Mouse (Mus musculus): ENCODE results near the gene Pnpla8. TPM values are rescaled to one million over a fixed set of nuclear protein-coding genes. Genes with fewer than 3 reads are reported as not detected.

Pnpla8 gene
- polyA plus RNA-seq, 1 experiment: 67.4 TPM

DNA sequence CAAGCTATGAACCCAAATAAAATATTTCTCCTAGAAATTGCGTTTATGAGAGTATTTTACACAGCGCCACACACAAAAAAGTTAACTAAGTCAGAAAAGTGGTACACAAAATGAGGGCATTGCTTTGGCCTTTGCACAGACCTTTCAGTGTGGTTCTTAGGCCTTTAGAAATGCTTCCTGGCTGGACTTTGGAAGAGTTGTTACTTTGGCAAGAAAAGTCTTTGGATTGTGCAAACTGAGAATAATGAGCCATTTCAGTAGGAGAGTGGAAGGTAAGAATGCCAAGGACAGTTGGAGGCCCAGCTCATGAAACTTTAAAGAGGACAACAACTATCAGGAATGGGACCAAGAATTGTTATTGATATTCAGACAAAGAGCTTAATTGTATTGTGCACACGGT lies 24.6 kb downstream of the Pnpla8 start:
- TF ChIP-seq POLR2A (IDR thresholded peaks at IDR 0.05; ENCODE audit: borderline replicate concordance, insufficient read depth, low read length): no peak
- no peak for TF ChIP-seq CTCF (IDR thresholded peaks at IDR 0.05; ENCODE audit: borderline replicate concordance, insufficient read depth, low read depth, low read length)
- H3K4me1 ChIP-seq (ENCODE audit: control insufficient read depth, insufficient read depth, low read length): no peaks in the 10 kb centered on the region
- 85% methylated on average over 3 of the region's 3 CpGs for WGBS
- no peak for DNase-seq
- H3K27me3 ChIP-seq (ENCODE audit: control insufficient read depth, insufficient read depth, low read length): no peaks in the 10 kb centered on the region
- H3K4me3 ChIP-seq (replicated peaks; ENCODE audit: insufficient read depth, low read depth, low read length): no peak overlapping the region
- no peak overlapping the region for H3K27ac ChIP-seq (ENCODE audit: insufficient read depth, low read length)

DNA sequence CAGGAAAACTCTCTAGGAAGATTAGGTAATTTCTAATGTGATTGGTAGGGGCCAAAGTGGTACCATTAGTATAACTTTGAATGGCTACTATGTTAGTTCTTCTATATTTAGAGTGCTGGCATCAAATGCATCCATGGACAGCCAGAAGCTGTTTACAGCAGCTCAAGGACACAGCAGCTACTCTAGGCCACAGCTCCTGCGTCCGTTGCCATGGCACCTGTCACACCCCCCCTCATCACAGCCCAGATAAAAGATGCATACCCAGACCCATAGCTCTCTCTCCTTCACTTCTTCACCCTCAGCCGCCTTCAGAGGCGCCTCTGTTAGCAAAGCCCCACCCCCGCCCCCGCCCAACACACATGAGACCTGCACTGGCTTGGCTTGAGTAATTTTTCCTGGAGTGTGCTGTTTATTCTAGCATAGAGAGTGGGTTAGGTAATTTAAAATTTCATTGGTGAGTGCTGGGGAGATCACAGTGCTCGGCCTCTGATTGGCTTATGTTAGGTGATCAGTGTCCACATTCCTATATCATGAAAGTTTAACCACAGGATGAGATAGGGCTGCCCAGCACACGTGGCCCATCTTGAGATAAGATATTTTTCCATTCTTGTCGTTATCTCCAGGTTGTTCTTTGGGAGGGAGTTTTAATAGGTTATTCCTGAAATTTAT lies 27.3 kb downstream of the Pnpla8 start:
- Histone ChIP-seq H3K27ac (ENCODE audit: insufficient read depth, low read length) (no peak overlapping the region), H3K4me3 (replicated peaks; ENCODE audit: insufficient read depth, low read depth, low read length) (no peak overlapping the region), H3K4me1 (ENCODE audit: control insufficient read depth, insufficient read depth, low read length) (no peaks in the 10 kb centered on the region), H3K27me3 (ENCODE audit: control insufficient read depth, insufficient read depth, low read length) (no peaks in the 10 kb centered on the region)
- 74% methylated on average over 9 of the region's 9 CpGs for WGBS
- TF ChIP-seq POLR2A (IDR thresholded peaks at IDR 0.05; ENCODE audit: borderline replicate concordance, insufficient read depth, low read length): no peak
- TF ChIP-seq CTCF (IDR thresholded peaks at IDR 0.05; ENCODE audit: borderline replicate concordance, insufficient read depth, low read depth, low read length): no peak
- no peak for DNase-seq

DNA sequence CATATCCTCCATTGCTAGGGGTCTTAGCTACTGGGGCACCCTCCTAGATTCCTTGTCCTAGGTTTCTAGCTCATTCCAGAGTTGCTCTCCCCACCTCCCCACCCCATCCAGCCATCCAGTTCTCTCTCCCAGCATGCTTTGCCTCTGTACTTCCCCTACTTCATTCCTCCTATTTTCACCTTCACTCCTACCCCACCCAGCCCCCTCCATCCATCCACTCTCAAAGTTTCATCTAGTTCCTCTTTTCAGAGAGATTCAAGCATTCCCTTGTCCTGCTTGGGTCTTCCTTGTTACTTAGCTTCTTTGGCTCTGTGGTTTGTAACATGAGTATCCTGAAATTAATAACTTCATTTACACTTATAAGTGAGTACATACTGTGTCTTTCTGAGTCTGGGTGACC lies 41.4 kb downstream of the Pnpla8 start:
- Histone ChIP-seq H3K4me3 (replicated peaks; ENCODE audit: insufficient read depth, low read depth, low read length) (no peak overlapping the region), H3K27me3 (ENCODE audit: control insufficient read depth, insufficient read depth, low read length) (no peaks in the 10 kb centered on the region), H3K27ac (ENCODE audit: insufficient read depth, low read length) (no peak overlapping the region), H3K4me1 (ENCODE audit: control insufficient read depth, insufficient read depth, low read length) (no peaks in the 10 kb centered on the region; the same call in 1 of the 2 replicates)
- no peak for DNase-seq
- no peak for TF ChIP-seq CTCF (IDR thresholded peaks at IDR 0.05; ENCODE audit: borderline replicate concordance, insufficient read depth, low read depth, low read length)
- TF ChIP-seq POLR2A (IDR thresholded peaks at IDR 0.05; ENCODE audit: borderline replicate concordance, insufficient read depth, low read length): no peak

- no peak overlapping the region for H3K27ac ChIP-seq (ENCODE audit: insufficient read depth, low read length)
- DNase-seq: no peak
These were observed 44.5 kb downstream of the Pnpla8 start for GRCm38 (mm10) chr12:44265651-44266050.

GRCm38 (mm10) chr12:44267196-44267595 lies 46.0 kb downstream of the Pnpla8 start:
- H3K4me3 ChIP-seq (replicated peaks; ENCODE audit: insufficient read depth, low read depth, low read length): no peak overlapping the region
- DNase-seq: no peak
- no peaks in the 10 kb centered on the region for H3K27me3 ChIP-seq (ENCODE audit: control insufficient read depth, insufficient read depth, low read length)
- H3K27ac ChIP-seq (ENCODE audit: insufficient read depth, low read length): no peak overlapping the region
- 95% methylated on average over 2 of the region's 2 CpGs for WGBS
- H3K4me1 ChIP-seq (ENCODE audit: control insufficient read depth, insufficient read depth, low read length): no peaks in the 10 kb centered on the region; the same call in 1 of the 2 replicates
- no peak for TF ChIP-seq POLR2A (IDR thresholded peaks at IDR 0.05; ENCODE audit: borderline replicate concordance, insufficient read depth, low read length)
- no peak for TF ChIP-seq CTCF (IDR thresholded peaks at IDR 0.05; ENCODE audit: borderline replicate concordance, insufficient read depth, low read depth, low read length)

More at GRCm38 (mm10) chr12:44265651-44266050, 44.5 kb downstream of the Pnpla8 start:
- Histone ChIP-seq H3K4me1 (ENCODE audit: control insufficient read depth, insufficient read depth, low read length) (no peaks in the 10 kb centered on the region; the same call in 1 of the 2 replicates), H3K27me3 (ENCODE audit: control insufficient read depth, insufficient read depth, low read length) (no peaks in the 10 kb centered on the region), H3K4me3 (replicated peaks; ENCODE audit: insufficient read depth, low read depth, low read length) (no peak overlapping the region)
- 73% methylated on average over 3 of the region's 3 CpGs for WGBS
- no peak for TF ChIP-seq POLR2A (IDR thresholded peaks at IDR 0.05; ENCODE audit: borderline replicate concordance, insufficient read depth, low read length)
- TF ChIP-seq CTCF (IDR thresholded peaks at IDR 0.05; ENCODE audit: borderline replicate concordance, insufficient read depth, low read depth, low read length): no peak

- H3K27ac ChIP-seq (ENCODE audit: insufficient read depth, low read length): peak overlapping the region; percentile 89
- WGBS: under 1% methylated on average over 38 of the region's 38 CpGs
- peak overlapping the region; percentile 73 for H3K4me3 ChIP-seq (replicated peaks; ENCODE audit: insufficient read depth, low read depth, low read length)
- DNase-seq: peak; percentile 99 to 100
- H3K27me3 ChIP-seq (ENCODE audit: control insufficient read depth, insufficient read depth, low read length): no peaks in the 10 kb centered on the region
- no peaks in the 10 kb centered on the region; the same call in 1 of the 2 replicates for H3K4me1 ChIP-seq (ENCODE audit: control insufficient read depth, insufficient read depth, low read length)
- TF ChIP-seq POLR2A (IDR thresholded peaks at IDR 0.05; ENCODE audit: borderline replicate concordance, insufficient read depth, low read length) (peak; percentile 96), CTCF (IDR thresholded peaks at IDR 0.05; ENCODE audit: borderline replicate concordance, insufficient read depth, low read depth, low read length) (no peak)
These were observed 47.6 kb downstream of the Pnpla8 start for GRCm38 (mm10) chr12:44268728-44269302.

DNA sequence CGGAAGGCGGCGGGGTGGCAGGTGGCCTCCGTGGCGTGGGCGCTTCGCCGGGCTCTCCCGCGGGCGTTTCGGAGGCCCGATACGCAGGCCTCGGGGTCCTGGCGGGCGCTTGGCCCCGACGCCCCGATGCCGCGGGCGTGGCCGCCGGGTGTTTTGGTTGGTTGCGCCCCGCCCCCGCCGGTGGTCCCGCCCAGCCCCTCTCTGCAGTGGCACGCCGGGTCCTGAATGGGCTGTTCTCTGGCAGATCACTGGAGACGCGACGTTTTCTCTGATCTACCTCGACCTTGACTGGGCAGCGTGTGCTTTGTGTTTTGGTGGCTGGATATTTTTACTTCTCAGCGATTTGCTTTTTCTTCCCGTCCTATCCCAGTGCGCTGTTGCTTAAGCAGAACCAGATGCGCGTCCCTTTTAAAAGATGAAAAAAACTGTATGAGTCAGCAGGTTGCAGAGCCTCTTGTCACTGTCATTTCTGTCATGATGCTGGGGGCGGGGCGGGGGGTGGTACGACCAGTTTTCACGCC lies 48.2 kb downstream of the Pnpla8 start:
- TF ChIP-seq POLR2A (IDR thresholded peaks at IDR 0.05; ENCODE audit: borderline replicate concordance, insufficient read depth, low read length) (no peak), CTCF (IDR thresholded peaks at IDR 0.05; ENCODE audit: borderline replicate concordance, insufficient read depth, low read depth, low read length) (no peak)
- Histone ChIP-seq H3K4me3 (replicated peaks; ENCODE audit: insufficient read depth, low read depth, low read length) (peak overlapping the region; percentile 73), H3K27me3 (ENCODE audit: control insufficient read depth, insufficient read depth, low read length) (no peaks in the 10 kb centered on the region), H3K4me1 (ENCODE audit: control insufficient read depth, insufficient read depth, low read length) (no peaks in the 10 kb centered on the region; the same call in 1 of the 2 replicates), H3K27ac (ENCODE audit: insufficient read depth, low read length) (peak overlapping the region; percentile 89)
- 0% methylated on average over 46 of the region's 46 CpGs for WGBS
- DNase-seq: no peak
